Mouse (Mus musculus): ENCODE measurements around the gene Adcy6.

Adcy6 gene

GRCm38 (mm10) chr15:98567278-98568134 lies 42.4 kb downstream of the Adcy6 start:
- DNase-seq (ENCODE audit: extremely low read depth, low read depth): peak; percentile 100

- DNase-seq (ENCODE audit: extremely low read depth, low read depth): no peak
Observed at GRCm38 (mm10) chr15:98566973-98567277, 43.0 kb downstream of the Adcy6 start.

- DNase-seq (ENCODE audit: extremely low read depth, low read depth): no peak
Observed at GRCm38 (mm10) chr15:98557186-98557585, 52.7 kb downstream of the Adcy6 start.

GRCm38 (mm10) chr15:98555881-98556280 lies 54.0 kb downstream of the Adcy6 start:
- no peak for DNase-seq (ENCODE audit: extremely low read depth, low read depth)

GRCm38 (mm10) chr15:98552758-98553157 lies 57.1 kb downstream of the Adcy6 start:
- no peak for DNase-seq (ENCODE audit: extremely low read depth, low read depth)

GRCm38 (mm10) chr15:98546843-98547242 lies 63.0 kb downstream of the Adcy6 start:
- DNase-seq (ENCODE audit: extremely low read depth, low read depth): no peak

- no peak for DNase-seq (ENCODE audit: extremely low read depth, low read depth)
Observed at GRCm38 (mm10) chr15:98545151-98545550, 64.7 kb downstream of the Adcy6 start.

- DNase-seq (ENCODE audit: extremely low read depth, low read depth): no peak
Observed at GRCm38 (mm10) chr15:98543341-98543740, 66.5 kb downstream of the Adcy6 start.

- DNase-seq (ENCODE audit: extremely low read depth, low read depth): no peak
Observed at GRCm38 (mm10) chr15:98541064-98541463, 68.8 kb downstream of the Adcy6 start.

Measured in MEL-GATA-1-ER (cell line).